Mouse (Mus musculus): ENCODE results near the gene Ogfod1. TPM values are rescaled to one million over a fixed set of nuclear protein-coding genes. Genes with fewer than 3 reads are reported as not detected.

Gene Ogfod1
- total RNA-seq (2023) = 10 to 100 TPM; 19.1 to 22.3 TPM

DNA sequence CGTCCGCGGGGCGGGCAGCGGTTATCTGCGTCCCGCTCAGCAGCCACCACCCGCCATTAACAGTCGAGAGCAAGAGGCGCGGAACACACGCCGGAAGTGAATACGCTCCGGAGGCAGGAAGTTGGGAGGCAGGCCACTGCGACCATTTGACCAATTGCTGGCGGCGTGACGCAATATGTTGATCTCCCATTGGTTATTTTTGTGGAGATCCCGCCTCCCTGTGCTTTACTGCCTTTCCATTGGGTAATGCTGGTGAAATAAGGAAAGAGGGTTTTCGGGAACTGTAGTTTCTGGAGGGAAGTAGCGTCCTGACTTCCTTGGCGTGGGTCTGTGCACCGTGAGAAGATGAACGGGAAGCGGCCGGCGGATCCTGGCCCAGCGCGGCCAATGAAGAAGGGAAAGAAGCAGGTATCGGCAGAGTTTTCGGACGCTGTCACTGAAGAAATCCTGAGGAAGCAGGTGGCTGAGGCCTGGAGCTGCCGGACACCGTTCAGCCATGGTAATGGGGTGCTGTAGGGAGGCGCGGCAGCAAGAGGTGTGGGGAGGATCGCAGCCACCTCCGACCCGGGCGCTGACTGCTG is at the start of gene Ogfod1, which contains the start of gene Nudt21:
Ogfod1 (plus strand) TSS at position 255 of the 581 bp plus-strand sequence.
Nudt21 (minus strand) TSS at position 88 of the 581 bp plus-strand sequence.

DNA sequence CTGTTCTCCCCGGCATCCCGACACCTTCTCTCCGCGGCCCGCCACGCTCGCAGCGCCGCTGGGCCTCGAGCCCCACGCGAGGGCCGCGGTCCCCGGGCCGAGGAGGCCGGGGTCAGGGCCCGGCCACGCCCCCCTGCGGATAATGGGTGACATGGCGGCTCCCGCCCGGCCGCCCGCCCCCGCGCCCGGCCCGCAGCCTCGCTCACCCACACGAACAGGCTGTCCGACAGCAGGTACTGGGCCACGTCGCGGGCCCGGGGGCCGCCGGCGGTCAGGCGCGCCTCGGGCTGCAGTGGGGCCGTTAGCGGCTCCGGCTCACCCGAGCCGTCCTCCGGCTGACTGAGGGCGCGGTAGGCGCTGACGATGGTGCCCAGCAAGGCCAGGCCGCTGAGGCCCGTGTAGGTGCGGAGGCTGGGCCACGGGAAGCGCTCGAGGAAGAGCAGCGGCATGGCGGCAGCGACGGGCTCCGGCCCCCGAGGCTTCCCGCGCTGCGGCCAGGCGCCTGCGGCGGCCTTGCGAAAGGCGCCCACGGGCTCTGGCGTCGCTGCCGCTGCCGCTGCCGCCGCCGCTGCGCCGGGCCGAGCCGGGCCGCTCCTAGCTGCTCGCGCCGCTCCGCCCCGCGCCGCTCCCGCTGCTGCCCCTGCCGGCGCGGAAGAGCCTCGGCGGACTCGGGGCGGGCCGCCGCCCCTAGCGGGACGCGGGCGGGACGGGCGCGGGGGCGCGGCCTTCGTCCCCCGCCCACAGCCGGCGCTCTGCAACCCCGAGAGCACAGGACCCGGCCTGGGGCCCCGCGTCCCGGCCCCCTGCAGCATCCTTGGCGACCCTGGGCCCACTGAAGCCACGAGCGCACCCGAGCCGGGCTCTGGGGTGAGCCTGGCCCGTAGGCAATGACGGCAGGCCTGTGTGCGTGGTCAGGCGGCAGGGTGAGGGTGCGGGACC is 24.7 kb upstream of the Ogfod1 start, which contains the start of gene Amfr:
Amfr (minus strand) TSS at position 830 of the 939 bp plus-strand sequence.

DNA sequence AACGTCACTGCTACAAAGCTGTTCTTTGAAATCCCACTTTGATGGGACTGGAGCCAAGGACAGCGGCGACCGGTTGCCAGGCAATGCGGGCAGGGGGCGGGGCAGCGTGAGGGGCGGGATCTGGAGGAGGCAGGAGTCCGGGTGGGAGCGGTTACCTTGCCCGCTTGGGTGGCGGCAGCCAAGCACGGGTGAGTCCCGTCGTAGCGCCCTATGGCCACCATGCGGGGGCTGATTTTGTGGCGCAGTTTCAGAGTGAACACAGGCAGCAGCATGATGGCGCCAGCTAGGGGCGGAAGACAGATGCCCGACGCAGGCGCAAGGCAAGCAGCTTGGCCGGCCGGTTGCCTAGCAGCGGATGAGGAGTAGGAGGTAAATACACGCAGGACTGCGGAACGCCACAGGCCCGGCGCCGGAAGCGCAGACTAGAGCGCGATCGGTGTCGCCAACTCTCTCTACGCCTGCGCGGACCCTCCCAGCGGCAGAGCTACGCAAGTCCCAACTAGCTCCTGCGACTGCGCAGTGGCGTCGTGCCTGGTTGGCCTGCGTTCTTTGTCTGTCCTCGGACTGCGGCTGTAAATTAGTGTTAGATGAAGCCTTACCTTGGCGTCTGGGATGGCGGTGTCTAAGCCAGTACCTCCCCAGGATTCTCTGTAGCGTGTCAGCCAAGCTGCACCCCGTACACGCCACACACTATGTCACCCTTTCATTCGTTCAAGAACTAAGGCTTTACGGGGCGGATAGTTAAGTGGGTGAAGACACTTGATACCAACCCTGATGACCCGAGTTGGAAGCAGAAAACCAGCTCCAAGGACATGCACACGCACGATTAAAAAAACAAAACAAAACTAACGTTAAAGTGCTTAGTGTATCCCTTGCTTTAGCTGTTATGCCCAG is 61.3 kb downstream of the Ogfod1 start, which contains the start of gene Bbs2:
Bbs2 (minus strand) TSS at position 848 of the 894 bp plus-strand sequence.

Other genes starting within 250 kb of the Ogfod1 start
- not detected for gene Gnao1, start 227.2 kb upstream of the Ogfod1 start, total RNA-seq (2023)
- 10 to 100 TPM; 76.7 to 79.4 TPM for gene Amfr, start 24.4 kb upstream of the Ogfod1 start, total RNA-seq (2023)
- gene Nudt21, start 167 bp upstream of the Ogfod1 start, total RNA-seq (2023) = 10 to 100 TPM; 30.5 to 45.1 TPM
- 10 to 100 TPM; 14.1 to 21.5 TPM for gene Bbs2, start 61.7 kb downstream of the Ogfod1 start, total RNA-seq (2023)
- not detected for gene Mt4, start 100.0 kb downstream of the Ogfod1 start, total RNA-seq (2023)
- gene Mt3, start 115.4 kb downstream of the Ogfod1 start, total RNA-seq (2023) = not detected
- gene Mt2, start 135.5 kb downstream of the Ogfod1 start, total RNA-seq (2023) = not detected
- gene Mt1, start 141.9 kb downstream of the Ogfod1 start, total RNA-seq (2023) = 1 to 10 TPM; 2.0 to 2.9 TPM
- gene Nup93, start 177.4 kb downstream of the Ogfod1 start, total RNA-seq (2023) = 10 to 100 TPM; 32.1 to 32.4 TPM

All from B cell, adult 67 days (primary cell).